Mouse (Mus musculus): ENCODE data around the gene Dmxl2. TPM values are rescaled to one million over a fixed set of nuclear protein-coding genes. Genes with fewer than 3 reads are reported as not detected.

Dmxl2 gene
- total and polyA plus RNA-seq, 2 experiments from 2014 or later, result 4.8 to 26.6 TPM

- Histone ChIP-seq H3K9me3 (replicated peaks; ENCODE audit: control insufficient read depth, low read length) (no peaks in the 10 kb centered on the region), H3K4me1 (ENCODE audit: control insufficient read depth, insufficient read depth) (no peaks in the 10 kb centered on the region), H3K4me3 (ENCODE audit: low read depth, low read length) (no peak overlapping the region), H3K27me3 (ENCODE audit: control insufficient read depth, insufficient read depth, low read length) (no peaks in the 10 kb centered on the region), H3K9ac (replicated peaks; ENCODE audit: low read depth, low read length) (no peak overlapping the region), H3K27ac (ENCODE audit: low read depth) (no peak overlapping the region), H3K36me3 (replicated peaks; ENCODE audit: control insufficient read depth, insufficient read depth, low read length) (no peaks in the 10 kb centered on the region), H3K4me2 (ENCODE audit: low read depth, low read length) (no peak overlapping the region)
- DNase-seq (ENCODE audit: low spot score) (no peak), ATAC-seq (ENCODE audit: insufficient read depth, low read depth) (no peak)
- no peak for TF ChIP-seq CTCF (IDR thresholded peaks at IDR 0.05; ENCODE audit: low read depth)
- no peak for TF ChIP-seq EP300 (IDR thresholded peaks at IDR 0.05; ENCODE audit: low read depth)
- 69% methylated on average over 4 of the region's 4 CpGs for WGBS
Observed at GRCm38 (mm10) chr9:54520286-54520685, 18.9 kb upstream of the Dmxl2 start.

- WGBS, result 48% methylated on average over 7 of the region's 7 CpGs
- no peak overlapping the region for H3K9ac ChIP-seq (replicated peaks; ENCODE audit: low read depth, low read length)
- DNase-seq (ENCODE audit: low spot score) (no peak), ATAC-seq (ENCODE audit: insufficient read depth, low read depth) (no peak)
- H3K4me3 ChIP-seq (ENCODE audit: low read depth, low read length), result no peak overlapping the region
- H3K36me3 ChIP-seq (replicated peaks; ENCODE audit: control insufficient read depth, insufficient read depth, low read length), result no peaks in the 10 kb centered on the region
- H3K27ac ChIP-seq (ENCODE audit: low read depth), result no peak overlapping the region
- no peaks in the 10 kb centered on the region for H3K9me3 ChIP-seq (replicated peaks; ENCODE audit: control insufficient read depth, low read length)
- no peaks in the 10 kb centered on the region for H3K27me3 ChIP-seq (ENCODE audit: control insufficient read depth, insufficient read depth, low read length)
- TF ChIP-seq EP300 (IDR thresholded peaks at IDR 0.05; ENCODE audit: low read depth) (no peak), CTCF (IDR thresholded peaks at IDR 0.05; ENCODE audit: low read depth) (no peak)
- H3K4me2 ChIP-seq (ENCODE audit: low read depth, low read length), result no peak overlapping the region
- no peaks in the 10 kb centered on the region for H3K4me1 ChIP-seq (ENCODE audit: control insufficient read depth, insufficient read depth)
Observed at GRCm38 (mm10) chr9:54518921-54519320, 17.5 kb upstream of the Dmxl2 start.

- Histone ChIP-seq H3K9me3 (replicated peaks; ENCODE audit: control insufficient read depth, low read length) (no peaks in the 10 kb centered on the region), H3K4me1 (ENCODE audit: control insufficient read depth, insufficient read depth) (no peaks in the 10 kb centered on the region), H3K9ac (replicated peaks; ENCODE audit: low read depth, low read length) (no peak overlapping the region), H3K36me3 (replicated peaks; ENCODE audit: control insufficient read depth, insufficient read depth, low read length) (no peaks in the 10 kb centered on the region), H3K27ac (ENCODE audit: low read depth) (no peak overlapping the region), H3K27me3 (ENCODE audit: control insufficient read depth, insufficient read depth, low read length) (no peaks in the 10 kb centered on the region), H3K4me2 (ENCODE audit: low read depth, low read length) (no peak overlapping the region), H3K4me3 (ENCODE audit: low read depth, low read length) (no peak overlapping the region)
- ATAC-seq (ENCODE audit: insufficient read depth, low read depth), result no peak
- WGBS, result 76% methylated on average over 2 of the region's 2 CpGs
- TF ChIP-seq CTCF (IDR thresholded peaks at IDR 0.05; ENCODE audit: low read depth), result no peak
- TF ChIP-seq EP300 (IDR thresholded peaks at IDR 0.05; ENCODE audit: low read depth), result no peak
- no peak for DNase-seq (ENCODE audit: low spot score)
Observed at GRCm38 (mm10) chr9:54515991-54516390, 14.6 kb upstream of the Dmxl2 start.

- Histone ChIP-seq H3K4me1 (ENCODE audit: control insufficient read depth, insufficient read depth) (no peaks in the 10 kb centered on the region), H3K27me3 (ENCODE audit: control insufficient read depth, insufficient read depth, low read length) (no peaks in the 10 kb centered on the region), H3K27ac (ENCODE audit: low read depth) (no peak overlapping the region), H3K36me3 (replicated peaks; ENCODE audit: control insufficient read depth, insufficient read depth, low read length) (no peaks in the 10 kb centered on the region), H3K9ac (replicated peaks; ENCODE audit: low read depth, low read length) (no peak overlapping the region), H3K4me3 (ENCODE audit: low read depth, low read length) (no peak overlapping the region), H3K4me2 (ENCODE audit: low read depth, low read length) (peak overlapping the region; percentile 98; the same call in 1 of the 2 replicates), H3K9me3 (replicated peaks; ENCODE audit: control insufficient read depth, low read length) (no peaks in the 10 kb centered on the region)
- WGBS, result 14% methylated on average over 12 of the region's 12 CpGs
- DNase-seq (ENCODE audit: low spot score) (no peak), ATAC-seq (ENCODE audit: insufficient read depth, low read depth) (no peak)
- TF ChIP-seq EP300 (IDR thresholded peaks at IDR 0.05; ENCODE audit: low read depth) (no peak), CTCF (IDR thresholded peaks at IDR 0.05; ENCODE audit: low read depth) (no peak)
Observed at GRCm38 (mm10) chr9:54502873-54503272, 1.4 kb upstream of the Dmxl2 start.

GRCm38 (mm10) chr9:54502111-54502495 lies 677 bp upstream of the Dmxl2 start:
- DNase-seq (ENCODE audit: low spot score), result no peak

GRCm38 (mm10) chr9:54500832-54501452 lies 484 bp downstream of the Dmxl2 start:
- DNase-seq (ENCODE audit: low spot score) (peak; percentile 32), ATAC-seq (ENCODE audit: insufficient read depth, low read depth) (peak; percentile 6; the same call in 1 of the 2 replicates)
- Histone ChIP-seq H3K27ac (ENCODE audit: low read depth) (peak overlapping the region; percentile 73), H3K4me2 (ENCODE audit: low read depth, low read length) (peak overlapping the region; percentile 98), H3K9me3 (replicated peaks; ENCODE audit: control insufficient read depth, low read length) (no peaks in the 10 kb centered on the region), H3K4me3 (ENCODE audit: low read depth, low read length) (peak overlapping the region; percentile 78), H3K4me1 (ENCODE audit: control insufficient read depth, insufficient read depth) (no peaks in the 10 kb centered on the region), H3K36me3 (replicated peaks; ENCODE audit: control insufficient read depth, insufficient read depth, low read length) (no peaks in the 10 kb centered on the region), H3K27me3 (ENCODE audit: control insufficient read depth, insufficient read depth, low read length) (no peaks in the 10 kb centered on the region), H3K9ac (replicated peaks; ENCODE audit: low read depth, low read length) (peak overlapping the region; percentile 64)
- WGBS, result under 1% methylated on average over 43 of the region's 43 CpGs
- TF ChIP-seq EP300 (IDR thresholded peaks at IDR 0.05; ENCODE audit: low read depth) (no peak), CTCF (IDR thresholded peaks at IDR 0.05; ENCODE audit: low read depth) (no peak)

More at GRCm38 (mm10) chr9:54502111-54502495, 677 bp upstream of the Dmxl2 start:
- WGBS, result 5% methylated on average over 13 of the region's 13 CpGs
- Histone ChIP-seq H3K27ac (ENCODE audit: low read depth) (0 out of 2 replicates have a peak overlapping the region, but pooled peaks have one; percentile 73), H3K36me3 (replicated peaks; ENCODE audit: control insufficient read depth, insufficient read depth, low read length) (no peaks in the 10 kb centered on the region), H3K27me3 (ENCODE audit: control insufficient read depth, insufficient read depth, low read length) (no peaks in the 10 kb centered on the region), H3K9me3 (replicated peaks; ENCODE audit: control insufficient read depth, low read length) (no peaks in the 10 kb centered on the region), H3K4me2 (ENCODE audit: low read depth, low read length) (peak overlapping the region; percentile 98), H3K4me1 (ENCODE audit: control insufficient read depth, insufficient read depth) (no peaks in the 10 kb centered on the region), H3K4me3 (ENCODE audit: low read depth, low read length) (peak overlapping the region; percentile 78), H3K9ac (replicated peaks; ENCODE audit: low read depth, low read length) (peak overlapping the region; percentile 64; the same call in 1 of the 2 replicates)
- ATAC-seq (ENCODE audit: insufficient read depth, low read depth), result no peak; the same call in 1 of the 2 replicates
- TF ChIP-seq EP300 (IDR thresholded peaks at IDR 0.05; ENCODE audit: low read depth) (no peak), CTCF (IDR thresholded peaks at IDR 0.05; ENCODE audit: low read depth) (no peak)

Measured in heart, postnatal 0 days (tissue).